Mouse (Mus musculus) CH12.LX (cell line): ENCODE results near the gene Habp4.

Source experiments
- MAFK ChIP-seq: IDR thresholded peaks from 2 replicates; pipeline ENCODE4 v1.6.1; 2011; ENCODE audit warnings: low read length, improper control_type of control experiment; ENCODE audit not compliant: insufficient replicate concordance
- NELFE ChIP-seq: IDR thresholded peaks from 2 replicates; pipeline ENCODE4 v1.6.1; 2011; ENCODE audit warnings: low read depth, low read length, improper control_type of control experiment
- POLR2A ChIP-seq: IDR thresholded peaks from 2 replicates; pipeline ENCODE4 v1.6.1; 2011; ENCODE audit warnings: low read depth, mild to moderate bottlenecking, improper control_type of control experiment, low read length
- TBP ChIP-seq: conservative IDR thresholded peaks from 2 replicates; pipeline ENCODE4 v1.6.1; 2011; ENCODE audit warnings: low read depth, low read length, improper control_type of control experiment
- USF1 ChIP-seq: IDR thresholded peaks from 2 replicates; pipeline ENCODE4 v1.6.1; 2014; ENCODE audit warnings: low read depth, mild to moderate bottlenecking, inconsistent platforms, low read length, improper control_type of control experiment

GRCm38 (mm10) chr13:64187065-64187464 is 25.4 kb downstream of the Habp4 start:
- TF ChIP-seq POLR2A: no peak
- TF ChIP-seq USF1: no peak
- no peak for TF ChIP-seq NELFE
- TF ChIP-seq TBP: no peak
- no peak for TF ChIP-seq MAFK
